12 mouse cellular contexts compared by ENCODE assay signal in genomic region chr6:39222487-39222886, GRCm38 (mm10).
"Had no signal": no experiment of that assay in that cellular context is flagged by ENCODE, and none has a peak within 500 bp of the region (broad histone marks: within the 10 kb centered on the region; RNA-seq: fewer than 3 reads in every experiment).

No protein-coding gene starts in this region.

- H3K36me3 ChIP-seq: kidney, embryonic 15.5 days; limb, embryonic 15.5 days; liver, embryonic 13.5 days; midbrain, embryonic 12.5 days had no signal

- H3K27ac ChIP-seq: kidney, embryonic 15.5 days; left cerebral cortex, adult 2 months; limb, embryonic 15.5 days; liver, embryonic 13.5 days; midbrain, embryonic 12.5 days; stomach, postnatal 0 days had no signal

- H3K4me3 ChIP-seq: kidney, embryonic 15.5 days; left cerebral cortex, adult 2 months; limb, embryonic 15.5 days; liver, embryonic 13.5 days; megakaryocyte, embryonic 14.5 days; midbrain, embryonic 12.5 days had no signal

- DNase-seq: kidney, adult 2 months; kidney, postnatal 14 days; liver, embryonic 13.5 days; lung, adult 18-20 months; right cerebral cortex, postnatal 14 days; thymus, postnatal 14 days had no signal
